Mouse (Mus musculus) large intestine, adult 2 months (tissue): ENCODE data around the gene Olfr976. TPM values are rescaled to one million over a fixed set of nuclear protein-coding genes. Genes with fewer than 3 reads are reported as not detected.
"Not testable (repeated sequence)": the region's sequence is repeated elsewhere in the genome, so short reads cannot be mapped to it uniquely, and the experiment has no call there.

Experiments used
- DNase-seq: peaks from one replicate; pipeline ENCODE4 v3.0.0-alpha.2; 2012; ENCODE audit warnings: low read depth, low spot score
- WGBS: fragments of 180-500 bp; shearing (Covaris S2); methylation state at CpG from one replicate; pipeline ENCODE4 v1.1.7; 2018; 5-methylcytosine and 5-hydroxymethylcytosine counted together
- polyA plus RNA-seq: library from polyadenylated mRNA; depleted of rRNA; stranded (reverse); fragments of >200 nt; gene quantifications from 2 replicates; pipeline ENCODE4 v1.2.3, GENCODE M21; 2012; rRNA removed

Olfr976 gene
- not detected in 2 replicates for polyA plus RNA-seq

DNA sequence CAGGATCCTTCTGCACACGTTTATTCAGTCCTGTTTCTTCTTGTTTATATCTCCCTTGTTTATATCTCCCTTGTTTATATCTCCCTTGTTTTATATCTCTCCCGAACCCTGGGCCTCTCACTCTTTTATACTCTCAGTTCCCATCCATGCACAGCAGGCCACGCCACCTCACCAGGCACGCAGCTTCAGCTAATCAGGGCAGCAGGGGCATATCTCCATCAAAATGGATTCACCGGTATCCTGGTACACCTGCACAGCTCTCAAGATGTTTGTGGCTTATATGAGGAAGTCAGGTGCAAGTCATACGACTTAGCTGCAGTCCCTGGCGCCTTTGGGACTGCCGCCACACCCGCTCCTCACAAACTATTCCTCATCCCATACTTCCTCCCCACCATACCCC is at the start of gene Olfr976:
Gene Olfr976 (minus strand): TSS at position 101 of the 400 bp plus-strand sequence.
- not testable (repeated sequence) for DNase-seq
- 77% methylated on average over 8 of the region's 9 CpGs for WGBS

- DNase-seq: no peak
Measured at GRCm38 (mm10) chr9:40009482-40009881, 48.5 kb upstream of the Olfr976 start, which contains the start of gene Olfr980. Gene Olfr980 (minus strand): TSS chr9:40009582.

DNA sequence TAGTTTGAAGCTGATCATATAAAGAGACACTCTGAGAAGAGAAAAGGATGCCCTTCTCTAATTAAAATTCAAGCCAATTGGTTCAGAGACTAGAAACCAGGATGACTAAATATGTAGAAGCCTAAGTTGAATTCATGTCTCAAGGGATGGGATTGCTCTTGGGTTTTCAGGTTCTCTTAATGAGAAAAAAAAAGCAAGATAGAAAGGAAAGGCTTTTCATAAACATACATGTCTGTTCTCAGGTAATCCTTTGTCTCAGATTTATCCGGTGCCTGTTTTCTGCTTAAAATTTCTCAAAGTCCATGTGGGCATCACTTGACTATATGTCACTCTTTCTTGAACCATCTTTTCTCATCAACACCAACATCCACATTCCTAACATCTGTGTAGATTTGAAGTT is 42.4 kb upstream of the Olfr976 start, which contains the start of gene Olfr979:
Gene Olfr979 (minus strand): TSS at position 101 of the 400 bp plus-strand sequence.
- DNase-seq: no peak
- 98% methylated on average over 1 of the region's 1 CpGs for WGBS

More at GRCm38 (mm10) chr9:40009482-40009881, 48.5 kb upstream of the Olfr976 start, which contains the start of gene Olfr980:
- WGBS: 88% methylated on average over 1 of the region's 1 CpGs

DNA sequence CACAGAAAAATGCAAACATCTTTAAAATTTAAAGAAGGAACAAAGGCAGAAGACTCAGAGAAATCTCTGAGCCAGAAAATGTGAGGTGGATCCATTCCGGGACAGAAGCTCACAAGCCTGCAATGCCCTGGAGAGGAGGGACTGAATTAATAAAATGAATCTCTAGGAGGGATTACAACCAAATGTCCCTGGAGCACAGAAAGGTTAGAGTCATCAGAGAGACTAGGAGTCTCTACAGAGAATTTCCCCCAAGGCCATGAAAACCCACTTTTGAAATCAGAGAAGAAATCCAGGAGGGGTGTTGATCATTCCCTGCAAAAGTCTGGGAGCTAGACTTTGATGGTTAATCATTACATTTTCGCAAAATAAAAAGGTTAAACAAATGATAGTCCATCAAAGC is 30.9 kb upstream of the Olfr976 start, which contains the start of gene Olfr978:
Gene Olfr978 (plus strand): TSS at position 301 of the 400 bp plus-strand sequence.
- DNase-seq: no peak
- 83% methylated on average over 2 of the region's 2 CpGs for WGBS

DNA sequence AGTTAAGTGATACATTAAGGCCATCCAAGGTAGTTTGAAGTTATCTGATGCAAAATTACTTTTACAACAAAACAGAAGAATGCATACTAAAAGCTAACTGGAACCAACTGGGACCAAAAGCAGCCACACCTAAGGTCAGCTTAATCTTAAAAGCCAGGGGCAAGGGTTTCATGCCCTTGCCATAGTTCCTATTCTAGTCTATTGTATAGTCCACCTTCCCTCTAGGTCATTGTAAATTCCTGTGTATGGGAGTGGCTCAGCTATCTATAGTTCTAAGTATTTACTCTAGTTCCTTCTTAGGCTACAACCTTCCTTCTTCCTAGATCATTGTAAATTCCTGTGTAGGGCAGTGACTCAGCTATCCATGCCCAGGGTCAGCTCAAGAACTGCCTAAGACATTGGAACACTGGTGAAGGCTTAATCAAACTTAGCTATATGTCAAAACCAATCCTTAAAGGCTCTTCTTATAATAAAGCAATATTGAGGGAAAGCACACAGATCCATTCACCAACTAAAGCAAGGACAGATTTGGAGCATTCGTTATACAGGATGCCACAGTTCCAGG is 15.7 kb upstream of the Olfr976 start:
- DNase-seq: not testable (repeated sequence)
- 66% methylated on average over 1 of the region's 1 CpGs for WGBS

- 59% methylated on average over 1 of the region's 1 CpGs for WGBS
- no peak for DNase-seq
Measured at GRCm38 (mm10) chr9:39951946-39952345, 9.0 kb downstream of the Olfr976 start, which contains the start of gene Olfr975. Gene Olfr975 (minus strand): TSS chr9:39952046.

GRCm38 (mm10) chr9:39937201-39937600 is 23.7 kb downstream of the Olfr976 start, which contains the start of gene Olfr974:
Gene Olfr974 (plus strand): TSS chr9:39937501.
- WGBS: 90% methylated on average over 1 of the region's 1 CpGs
- no peak for DNase-seq

DNA sequence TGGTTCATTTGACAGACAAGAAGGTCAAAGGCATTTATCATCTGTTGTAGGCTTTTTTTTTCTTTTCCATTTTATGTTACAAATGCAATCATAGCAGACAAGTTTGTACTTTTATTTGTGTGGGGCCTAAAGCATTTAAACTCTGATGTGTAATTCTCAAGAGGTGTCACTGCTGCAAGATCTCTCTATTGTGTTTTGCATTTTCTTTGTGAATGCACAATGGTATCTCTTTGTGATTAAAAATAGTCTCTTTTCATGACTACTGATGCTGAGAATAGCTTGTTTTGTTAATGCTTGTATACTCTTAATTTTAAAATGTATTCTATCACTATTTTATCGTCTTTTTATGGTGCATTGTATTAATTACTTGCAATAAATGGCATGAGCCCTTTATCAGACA is 32.1 kb downstream of the Olfr976 start:
- 57% methylated on average over 1 of the region's 1 CpGs for WGBS
- DNase-seq: not testable (repeated sequence)

- no CpG with 5 or more reads among the region's 4 CpGs for WGBS
- not testable (repeated sequence) for DNase-seq
Measured at GRCm38 (mm10) chr9:39927975-39928836, 32.7 kb downstream of the Olfr976 start.

DNA sequence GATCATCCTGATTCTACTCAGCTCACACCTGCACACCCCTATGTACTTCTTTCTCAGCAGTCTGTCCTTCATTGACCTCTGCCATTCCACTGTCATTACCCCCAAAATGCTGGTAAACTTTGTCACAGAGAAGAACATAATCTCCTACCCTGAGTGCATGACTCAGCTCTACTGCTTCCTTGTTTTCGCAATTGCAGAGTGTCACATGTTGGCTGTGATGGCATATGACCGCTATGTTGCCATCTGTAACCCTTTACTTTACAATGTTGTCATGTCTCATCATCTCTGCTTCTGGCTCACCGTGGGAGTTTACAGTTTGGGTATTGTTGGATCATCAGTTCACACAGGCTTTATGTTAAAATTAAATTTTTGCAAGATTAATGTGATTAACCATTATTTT is 51.0 kb downstream of the Olfr976 start:
- no peak for DNase-seq
- 65% methylated on average over 3 of the region's 3 CpGs for WGBS

GRCm38 (mm10) chr9:39907036-39907435 is 53.9 kb downstream of the Olfr976 start, which contains the start of gene Olfr229:
Gene Olfr229 (plus strand): TSS chr9:39907336.
- 67% methylated on average over 2 of the region's 2 CpGs for WGBS
- no peak for DNase-seq

DNA sequence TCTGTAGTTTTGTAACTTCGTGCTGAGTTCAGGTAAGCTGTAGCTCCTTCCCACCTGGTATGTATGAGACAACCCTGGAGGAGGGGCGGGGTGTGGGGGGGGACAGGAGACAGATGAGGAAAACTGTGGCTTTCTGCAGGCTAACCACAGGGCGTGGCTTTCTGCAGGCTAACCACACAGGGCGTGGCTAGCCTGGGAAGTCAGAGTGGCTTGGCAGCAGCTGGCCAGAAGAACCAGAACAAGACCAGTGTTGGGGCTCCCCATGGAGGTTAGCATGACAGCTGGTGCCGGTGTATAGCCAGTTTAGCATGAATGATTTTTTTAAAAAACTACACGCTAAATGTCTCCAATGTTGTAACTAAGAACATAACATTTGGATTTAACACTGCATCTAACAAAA is 55.8 kb downstream of the Olfr976 start:
- 55% methylated on average over 6 of the region's 6 CpGs for WGBS
- no peak for DNase-seq

Other genes with a start within 250 kb of the Olfr976 start
- gene Olfr965, start 249.8 kb downstream of the Olfr976 start, polyA plus RNA-seq: not detected in 2 replicates
- not detected in 2 replicates for gene Olfr150, start 230.2 kb downstream of the Olfr976 start, polyA plus RNA-seq
- gene Olfr967, start 214.9 kb downstream of the Olfr976 start, polyA plus RNA-seq: not detected in 2 replicates
- gene Olfr968, start 177.9 kb downstream of the Olfr976 start, polyA plus RNA-seq: not detected in 2 replicates
- gene Olfr969, start 170.2 kb downstream of the Olfr976 start, polyA plus RNA-seq: not detected in 2 replicates
- gene Olfr970, start 152.3 kb downstream of the Olfr976 start, polyA plus RNA-seq: not detected in 2 replicates
- gene Olfr971, start 124.3 kb downstream of the Olfr976 start, polyA plus RNA-seq: not detected in 2 replicates
- not detected in 2 replicates for gene Olfr972, start 94.7 kb downstream of the Olfr976 start, polyA plus RNA-seq
- not detected in 2 replicates for gene Olfr229, start 53.8 kb downstream of the Olfr976 start, polyA plus RNA-seq
- not detected in 2 replicates for gene Olfr974, start 23.6 kb downstream of the Olfr976 start, polyA plus RNA-seq
- gene Olfr975, start 9.1 kb downstream of the Olfr976 start, polyA plus RNA-seq: not detected in 2 replicates
- not detected in 2 replicates for gene Olfr978, start 31.0 kb upstream of the Olfr976 start, polyA plus RNA-seq
- gene Olfr979, start 42.3 kb upstream of the Olfr976 start, polyA plus RNA-seq: not detected in 2 replicates
- not detected in 2 replicates for gene Olfr980, start 48.4 kb upstream of the Olfr976 start, polyA plus RNA-seq
- not detected in 2 replicates for gene Olfr981, start 60.3 kb upstream of the Olfr976 start, polyA plus RNA-seq
- gene Olfr982, start 112.7 kb upstream of the Olfr976 start, polyA plus RNA-seq: not detected in 2 replicates
- not detected in 2 replicates for gene Olfr983, start 132.5 kb upstream of the Olfr976 start, polyA plus RNA-seq
- not detected in 2 replicates for gene Olfr984, start 153.1 kb upstream of the Olfr976 start, polyA plus RNA-seq
- not detected in 2 replicates for gene Olfr985, start 169.1 kb upstream of the Olfr976 start, polyA plus RNA-seq
- gene Tmem225, start 187.0 kb upstream of the Olfr976 start, polyA plus RNA-seq: not detected in 2 replicates
- gene Olfr986, start 219.8 kb upstream of the Olfr976 start, polyA plus RNA-seq: not detected in 2 replicates
- 0.42 and 0.63 TPM in 2 replicates for gene Zfp202, start 231.2 kb upstream of the Olfr976 start, polyA plus RNA-seq